Mouse (Mus musculus) CH12.LX (cell line): ENCODE measurements around the gene Celsr3.
A peak's percentile ranks its signal among the peaks of the same experiment; 100 is the strongest.

Source experiments
- CHD2 ChIP-seq: IDR thresholded peaks from 2 replicates; pipeline ENCODE4 v1.6.1; 2011; ENCODE audit warnings: low read length, improper control_type of control experiment
- CTCF ChIP-seq, 2 experiments: IDR thresholded peaks in 1 of 2; conservative IDR thresholded peaks in 1 of 2; 2 replicates each; pipeline ENCODE4 v1.5.1; 2011 to 2012; ENCODE audit warnings: low read depth in 2 of 2, low read length in 2 of 2, improper control_type of control experiment in 1 of 2, inconsistent platforms in 1 of 2, mild to moderate bottlenecking in 1 of 2, moderate library complexity in 1 of 2
- EP300 ChIP-seq: IDR thresholded peaks from 2 replicates; pipeline ENCODE4 v1.6.1; 2011; ENCODE audit warnings: low read length, improper control_type of control experiment
- GABPA ChIP-seq: IDR thresholded peaks from 2 replicates; pipeline ENCODE4 v1.6.1; 2012; ENCODE audit warnings: low read depth, low read length, improper control_type of control experiment, inconsistent platforms; ENCODE audit not compliant: insufficient replicate concordance
- HCFC1 ChIP-seq: IDR thresholded peaks from 2 replicates; pipeline ENCODE4 v1.6.1; 2012; ENCODE audit warnings: low read depth, mild to moderate bottlenecking, inconsistent platforms, low read length, improper control_type of control experiment
- MAX ChIP-seq: IDR thresholded peaks from 2 replicates; pipeline ENCODE4 v1.6.1; 2011; ENCODE audit warnings: low read length, improper control_type of control experiment
- POLR2A ChIP-seq: IDR thresholded peaks from 2 replicates; pipeline ENCODE4 v1.6.1; 2011; ENCODE audit warnings: low read depth, mild to moderate bottlenecking, improper control_type of control experiment, low read length
- SMC3 ChIP-seq: IDR thresholded peaks from 2 replicates; pipeline ENCODE4 v1.6.1; 2011; ENCODE audit warnings: low read depth, low read length, improper control_type of control experiment
- USF2 ChIP-seq: conservative IDR thresholded peaks from 2 replicates; pipeline ENCODE4 v1.6.1; 2011; ENCODE audit warnings: low read depth, low read length, improper control_type of control experiment
- ZC3H11A ChIP-seq: IDR thresholded peaks from 2 replicates; pipeline ENCODE4 v1.6.1; 2012; ENCODE audit warnings: low read depth, mild to moderate bottlenecking, inconsistent platforms, low read length, improper control_type of control experiment
- ZNF384 ChIP-seq: IDR thresholded peaks from 2 replicates; pipeline ENCODE4 v1.6.1; 2012; ENCODE audit warnings: low read depth, low read length, improper control_type of control experiment, inconsistent platforms

DNA sequence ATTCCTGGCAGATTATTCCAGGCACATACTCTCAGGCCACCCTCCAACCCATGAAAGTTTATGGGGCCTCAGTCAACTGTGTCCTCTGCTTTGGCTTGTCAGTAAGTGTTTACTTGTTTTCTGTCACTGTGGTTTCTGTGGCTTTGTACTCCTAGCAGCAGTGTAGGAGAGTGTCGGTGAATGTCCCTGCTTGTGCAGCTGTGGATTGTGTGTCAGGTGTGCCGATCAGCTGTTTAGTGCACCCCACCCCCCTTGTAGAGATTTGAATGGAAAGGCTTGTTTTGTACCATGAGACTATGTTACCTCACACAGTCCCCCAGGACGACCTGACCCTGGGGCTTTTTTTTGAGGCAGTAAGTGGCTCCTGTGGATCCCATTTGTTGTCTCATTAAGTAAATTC, 33.4 kb upstream of the Celsr3 start:
- TF ChIP-seq CHD2 = peak; percentile 85
- TF ChIP-seq USF2 = no peak
- no peak for TF ChIP-seq CTCF (conservative IDR thresholded peaks at IDR 0.05 in 1 of 2, IDR thresholded peaks at IDR 0.05 in 1 of 2; ENCODE audit: low read depth in 2 of 2, low read length in 2 of 2)
- no peak for TF ChIP-seq ZC3H11A
- peak; percentile 76 for TF ChIP-seq ZNF384
- peak; percentile 65 for TF ChIP-seq MAX
- peak; percentile 82 for TF ChIP-seq EP300
- TF ChIP-seq SMC3 = no peak
- no peak for TF ChIP-seq POLR2A
- TF ChIP-seq GABPA = no peak
- TF ChIP-seq HCFC1 = peak; percentile 42
